Mouse (Mus musculus) embryonic facial prominence, embryonic 14.5 days (tissue): Measurements from ENCODE around the gene Amz2. TPM values are rescaled to one million over a fixed set of nuclear protein-coding genes. Genes with fewer than 3 reads are reported as not detected.
"Not testable (repeated sequence)": the region's sequence is repeated elsewhere in the genome, so short reads cannot be mapped to it uniquely, and the experiment has no call there.

Experiments used
- ATAC-seq: fragments of 200-750 bp; cut with Nextera tagmentation; 2 replicates; pipeline ENCODE4 v1.8.0; 2017; ENCODE audit warnings: low read depth, moderate number of reproducible peaks, moderate TSS enrichment
- DNase-seq: peaks from one replicate; pipeline ENCODE4 v3.0.0-alpha.2; 2015; ENCODE audit warnings: low spot score
- H3K27ac ChIP-seq: fragments of 300-500 bp; sonication (generic); replicated peaks from 2 replicates; pipeline ENCODE4 v1.5.1; 2014; ENCODE audit warnings: low read depth, mild to moderate bottlenecking, low read length, moderate library complexity
- H3K27me3 ChIP-seq: fragments of 300-500 bp; sonication (generic); replicated peaks from 2 replicates; pipeline ENCODE4 v1.6.1; 2014; ENCODE audit warnings: low read length; ENCODE audit not compliant: control insufficient read depth, insufficient read depth
- H3K36me3 ChIP-seq: fragments of 300-500 bp; sonication (generic); 2 replicates; pipeline ENCODE4 v1.6.1; 2014; ENCODE audit warnings: low read length, mixed read lengths; ENCODE audit not compliant: control insufficient read depth, insufficient read depth
- H3K4me1 ChIP-seq: fragments of 300-500 bp; sonication (generic); 2 replicates; pipeline ENCODE4 v1.6.1; 2014; ENCODE audit warnings: antibody characterized with exemption, low read length; ENCODE audit not compliant: control insufficient read depth, insufficient read depth
- H3K4me2 ChIP-seq: fragments of 300-500 bp; sonication (generic); 2 replicates; pipeline ENCODE4 v1.6.1; 2014; ENCODE audit warnings: low read depth, mild to moderate bottlenecking, low read length, moderate library complexity, mixed read lengths
- H3K4me3 ChIP-seq: fragments of 300-500 bp; sonication (generic); 2 replicates; pipeline ENCODE4 v1.5.1; 2014; ENCODE audit warnings: low read depth, mild to moderate bottlenecking, low read length
- H3K9ac ChIP-seq: fragments of 300-500 bp; sonication (generic); 2 replicates; pipeline ENCODE4 v1.6.1; 2014; ENCODE audit warnings: low read depth, mild to moderate bottlenecking, low read length, moderate library complexity, mixed read lengths
- H3K9me3 ChIP-seq: fragments of 300-500 bp; sonication (generic); 2 replicates; pipeline ENCODE4 v1.6.1; 2016; ENCODE audit warnings: low read length; ENCODE audit not compliant: control insufficient read depth
- WGBS: fragments of 180-500 bp; shearing (Covaris S2); extraction: QIAGEN DNeasy Blood & Tissue Kit; methylation state at CpG from one replicate; pipeline ENCODE4 v1.1.7; 2014; 5-methylcytosine and 5-hydroxymethylcytosine counted together
- polyA plus RNA-seq: library from polyadenylated mRNA; unstranded; fragments of >200 nt; fragmentation: Nextera tagmentation; extraction: Ambion mirVana; gene quantifications from 2 replicates; pipeline ENCODE4 v1.2.1, GENCODE M21; 2014

Gene Amz2
- polyA plus RNA-seq, 1 experiment from 2014 or later: 39.3 TPM

DNA sequence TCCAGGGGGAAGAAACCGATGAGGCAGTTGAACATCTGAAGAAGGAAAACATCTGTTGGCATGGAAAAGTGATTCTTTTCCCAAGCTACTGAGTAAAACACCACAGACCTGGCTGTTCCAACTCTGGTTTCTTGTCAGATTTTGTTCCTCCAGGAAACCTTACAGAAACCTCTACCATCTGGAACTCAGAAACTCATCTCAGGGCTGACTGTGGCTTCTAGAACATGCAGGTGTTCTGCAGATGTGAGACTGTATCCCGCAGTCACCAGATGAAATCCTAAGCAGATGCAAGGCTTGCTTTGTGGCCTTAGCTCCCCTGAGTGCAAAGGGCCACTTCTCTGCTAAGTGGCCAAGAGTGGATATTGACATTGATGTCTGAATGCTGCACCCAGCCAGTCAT, 64.0 kb downstream of the Amz2 start:
- no peak for ATAC-seq

DNA sequence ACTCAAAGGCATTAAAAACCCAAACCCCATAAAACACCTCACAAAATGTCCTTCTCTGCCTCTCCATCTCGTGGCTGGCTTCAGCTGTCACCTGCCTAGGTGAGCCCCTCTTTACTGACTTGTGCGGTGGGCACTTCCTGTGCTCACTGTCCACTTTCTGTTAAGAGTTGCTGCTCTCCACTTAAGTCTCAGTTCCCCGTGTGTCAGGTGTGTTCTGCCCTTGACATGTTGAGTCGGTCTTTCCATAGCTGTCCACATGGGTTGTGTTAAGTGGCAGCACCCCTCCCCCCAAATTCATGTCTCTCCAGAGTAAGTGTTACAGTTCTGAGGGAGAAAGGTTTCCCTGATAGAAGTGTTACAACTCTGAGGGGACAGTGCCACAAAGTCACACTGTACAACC, 66.1 kb downstream of the Amz2 start:
- Histone ChIP-seq H3K36me3 (no peaks in the 10 kb centered on the region), H3K9ac (no peak overlapping the region), H3K4me2 (no peak overlapping the region), H3K27me3 (no peaks in the 10 kb centered on the region), H3K4me3 (no peak overlapping the region), H3K27ac (no peak overlapping the region), H3K9me3 (no peaks in the 10 kb centered on the region), H3K4me1 (no peaks in the 10 kb centered on the region)
- ATAC-seq: no peak
- no peak for DNase-seq
- 80% methylated on average over 4 of the region's 4 CpGs for WGBS

More for the DNA sequence above, 64.0 kb downstream of the Amz2 start:
- DNase-seq: peak; percentile 20
- no peak overlapping the region for H3K4me3 ChIP-seq
- H3K27ac ChIP-seq: no peak overlapping the region
- no peak overlapping the region for H3K4me2 ChIP-seq
- H3K9me3 ChIP-seq: no peaks in the 10 kb centered on the region
- WGBS: 44% methylated on average over 2 of the region's 2 CpGs
- no peak overlapping the region for H3K9ac ChIP-seq
- no peaks in the 10 kb centered on the region for H3K27me3 ChIP-seq
- H3K4me1 ChIP-seq: no peaks in the 10 kb centered on the region
- H3K36me3 ChIP-seq: no peaks in the 10 kb centered on the region

DNA sequence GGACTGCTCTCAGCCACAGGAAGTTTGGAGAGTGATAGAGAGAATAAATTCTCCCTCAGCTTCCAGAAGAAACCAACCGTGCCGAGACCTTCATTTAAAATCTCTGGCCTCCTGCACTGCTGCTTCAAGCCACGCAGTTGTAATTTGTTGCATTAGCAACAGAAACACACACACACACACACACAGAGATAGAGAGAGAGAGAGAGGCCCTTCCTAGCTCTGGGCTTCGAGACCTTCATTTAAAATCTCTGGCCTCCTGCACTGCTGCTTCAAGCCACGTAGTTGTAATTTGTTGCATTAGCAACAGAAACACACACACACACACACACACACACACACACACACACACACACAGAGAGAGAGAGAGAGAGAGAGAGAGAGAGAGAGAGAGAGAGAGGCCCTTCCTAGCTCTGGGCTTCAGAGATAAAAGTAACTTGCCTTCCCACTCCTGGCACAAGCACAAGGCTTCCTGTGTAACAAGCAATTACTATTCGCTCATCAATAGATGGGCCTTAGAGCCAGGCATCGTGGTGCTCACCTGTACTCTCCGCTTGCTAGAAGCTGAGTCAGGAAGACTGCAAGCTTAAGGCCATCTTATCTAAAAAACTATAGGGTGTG, 67.2 kb downstream of the Amz2 start:
- ATAC-seq, H3K36me3 ChIP-seq, DNase-seq, H3K27me3 ChIP-seq, H3K4me3 ChIP-seq, H3K4me1 ChIP-seq, H3K4me2 ChIP-seq, H3K9me3 ChIP-seq, H3K9ac ChIP-seq, H3K27ac ChIP-seq: not testable (repeated sequence)
- 74% methylated on average over 8 of the region's 8 CpGs for WGBS

DNA sequence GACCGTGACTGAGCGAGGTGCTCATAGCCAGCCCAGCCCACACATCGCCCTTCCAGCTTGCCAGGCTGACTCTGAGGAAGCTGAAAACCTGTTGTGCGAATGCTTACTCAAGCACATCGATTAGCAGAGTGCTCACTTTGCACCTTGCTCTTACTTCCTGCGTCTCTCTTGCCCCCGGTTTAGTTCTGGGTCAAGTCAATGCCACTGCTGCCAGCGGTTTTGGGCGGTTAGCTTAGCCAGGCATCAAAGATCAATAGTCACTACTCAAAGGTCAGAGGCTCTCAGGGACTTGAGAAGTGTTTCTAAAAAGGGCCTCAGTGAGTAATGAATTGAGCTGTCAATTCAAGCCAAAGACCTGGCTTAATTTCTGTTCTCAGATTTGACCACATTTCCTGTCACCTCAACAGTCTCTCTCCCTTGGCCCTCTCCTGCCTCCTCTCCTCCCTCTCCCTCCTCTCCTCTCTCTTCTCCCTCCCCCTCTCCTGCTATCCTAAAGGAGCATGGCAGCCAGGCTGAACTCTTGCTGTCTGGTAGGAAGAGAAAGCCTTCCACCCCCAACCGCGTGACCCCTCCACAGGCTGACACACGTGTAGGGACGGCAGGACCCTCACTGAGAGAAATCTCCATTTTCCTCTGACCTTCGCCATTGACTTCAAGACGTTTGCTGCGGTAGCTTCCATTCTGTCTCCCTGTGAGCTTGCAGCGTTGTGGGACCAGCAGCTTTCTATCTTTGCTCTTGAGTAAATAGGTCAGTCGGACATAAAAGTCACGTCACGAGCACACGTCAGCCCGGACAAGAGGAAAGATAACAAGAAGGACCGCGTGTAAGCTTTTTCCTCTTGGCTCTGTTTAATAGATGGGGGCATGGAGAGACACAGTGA, 69.4 kb downstream of the Amz2 start:
- 74% methylated on average over 24 of the region's 24 CpGs for WGBS
- Histone ChIP-seq H3K36me3 (no peaks in the 10 kb centered on the region), H3K4me2 (no peak overlapping the region), H3K4me3 (no peak overlapping the region), H3K4me1 (no peaks in the 10 kb centered on the region; the same call in 1 of the 2 replicates), H3K27ac (no peak overlapping the region), H3K27me3 (no peaks in the 10 kb centered on the region), H3K9ac (no peak overlapping the region), H3K9me3 (no peaks in the 10 kb centered on the region)
- DNase-seq: no peak
- no peak for ATAC-seq

DNA sequence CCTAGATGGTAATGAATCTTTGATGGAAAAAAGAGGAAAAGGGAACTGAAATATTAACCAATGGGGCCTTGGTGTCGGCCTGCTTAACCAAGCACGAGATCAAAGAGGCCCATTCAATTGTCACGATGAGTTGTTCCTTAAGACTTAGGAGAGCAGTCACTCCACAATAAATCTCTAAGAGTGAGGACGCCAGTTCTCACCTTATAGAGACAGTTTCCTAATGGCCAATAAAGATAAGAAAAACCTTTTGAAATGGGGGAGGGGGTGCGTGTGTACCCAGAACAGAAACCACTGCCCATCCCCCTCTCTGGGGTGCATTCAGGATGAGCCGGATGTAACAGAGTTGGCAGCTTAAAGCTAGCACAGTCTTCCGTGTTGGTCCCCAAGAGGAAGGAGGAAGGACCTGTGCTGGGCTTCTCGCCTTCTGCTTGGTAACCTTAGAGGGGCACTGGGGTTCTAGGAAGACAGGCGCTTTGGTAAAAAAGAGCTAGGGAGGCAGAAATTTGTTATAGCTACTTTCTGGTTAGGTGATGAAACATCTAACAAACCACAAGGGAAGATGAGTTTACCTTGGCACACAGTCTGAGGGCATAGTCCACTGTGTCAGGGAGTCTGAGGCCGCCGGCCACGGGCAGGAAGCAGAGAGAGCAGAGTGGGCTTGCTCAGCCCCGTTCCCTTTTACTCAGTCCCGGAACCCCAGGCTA, 70.2 kb downstream of the Amz2 start:
- Histone ChIP-seq H3K4me1 (no peaks in the 10 kb centered on the region; the same call in 1 of the 2 replicates), H3K4me2 (no peak overlapping the region)

DNA sequence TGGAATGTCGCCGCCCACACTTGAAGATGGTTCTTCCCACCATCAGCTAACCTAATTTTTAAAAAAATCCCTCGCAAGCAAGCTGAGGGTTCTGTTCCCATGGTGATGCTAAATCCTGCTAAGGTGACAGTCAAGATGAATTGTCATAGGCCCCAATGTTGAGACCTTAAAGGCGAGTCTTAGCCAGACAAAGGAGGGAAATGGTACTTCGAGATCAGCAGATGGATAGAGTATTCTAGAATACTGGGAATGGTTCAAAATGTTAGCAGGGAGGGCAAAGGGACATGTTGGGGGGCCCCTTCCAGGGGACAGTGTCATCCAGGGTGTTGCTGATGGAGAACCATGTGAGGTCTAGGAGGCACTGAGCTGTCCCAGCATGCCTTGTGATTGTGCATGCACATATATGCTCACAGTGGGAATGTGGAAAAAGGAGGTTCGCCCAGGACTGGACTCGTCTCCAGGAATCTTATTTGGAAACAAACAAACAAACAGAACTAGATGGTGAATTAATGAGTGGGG, 70.8 kb downstream of the Amz2 start:
- Histone ChIP-seq H3K4me1 (no peaks in the 10 kb centered on the region; the same call in 1 of the 2 replicates), H3K4me2 (no peak overlapping the region), H3K27ac (no peak overlapping the region), H3K4me3 (no peak overlapping the region), H3K9ac (no peak overlapping the region), H3K36me3 (no peaks in the 10 kb centered on the region), H3K9me3 (no peaks in the 10 kb centered on the region), H3K27me3 (no peaks in the 10 kb centered on the region)
- 77% methylated on average over 7 of the region's 7 CpGs for WGBS
- ATAC-seq (no peak), DNase-seq (no peak)

More for the DNA sequence above, 70.2 kb downstream of the Amz2 start:
- no peak for DNase-seq
- Histone ChIP-seq H3K4me3 (no peak overlapping the region), H3K9me3 (no peaks in the 10 kb centered on the region), H3K9ac (no peak overlapping the region), H3K27me3 (no peaks in the 10 kb centered on the region), H3K27ac (no peak overlapping the region), H3K36me3 (no peaks in the 10 kb centered on the region)
- ATAC-seq: peak; percentile 50; the same call in 1 of the 2 replicates
- WGBS: 69% methylated on average over 14 of the region's 14 CpGs

DNA sequence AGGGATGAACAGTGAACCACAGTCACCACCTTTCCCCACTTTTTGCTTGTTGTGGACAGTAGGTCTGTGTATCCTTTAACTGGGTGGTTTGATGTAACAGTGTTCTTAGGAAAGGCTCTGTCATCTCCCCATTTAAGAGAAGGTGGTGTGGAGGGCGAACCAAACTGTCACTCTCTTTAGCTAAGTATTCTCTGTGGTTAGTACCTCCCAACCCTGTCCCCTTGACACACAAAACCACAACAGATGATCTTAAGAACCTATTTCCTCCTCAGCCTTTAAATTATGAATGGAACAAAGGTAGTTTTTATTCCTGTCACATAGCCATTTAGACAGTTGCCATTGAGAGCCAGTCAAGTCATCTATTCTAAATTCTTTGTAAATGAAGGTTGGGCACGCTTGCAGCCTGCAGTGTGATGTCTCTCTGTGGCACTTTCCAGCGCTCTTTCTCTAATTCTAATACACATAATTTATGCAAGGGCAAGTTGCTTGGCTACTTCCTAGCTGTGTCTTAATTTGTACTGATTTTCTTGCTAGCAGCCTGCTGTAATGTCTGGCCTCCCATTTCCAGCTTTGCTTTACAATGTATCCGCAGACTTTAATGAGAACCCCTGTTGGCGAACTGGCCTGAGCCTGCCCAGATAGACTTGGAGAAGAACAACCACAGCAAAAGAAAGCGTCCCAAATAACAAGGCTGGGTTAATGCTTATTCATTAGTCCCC, 71.4 kb downstream of the Amz2 start:
- Histone ChIP-seq H3K9me3 (no peaks in the 10 kb centered on the region), H3K4me3 (no peak overlapping the region), H3K4me1 (no peaks in the 10 kb centered on the region; the same call in 1 of the 2 replicates), H3K27ac (no peak overlapping the region), H3K9ac (no peak overlapping the region), H3K4me2 (no peak overlapping the region), H3K36me3 (no peaks in the 10 kb centered on the region), H3K27me3 (no peaks in the 10 kb centered on the region)
- ATAC-seq (no peak), DNase-seq (no peak)
- 78% methylated on average over 6 of the region's 6 CpGs for WGBS

DNA sequence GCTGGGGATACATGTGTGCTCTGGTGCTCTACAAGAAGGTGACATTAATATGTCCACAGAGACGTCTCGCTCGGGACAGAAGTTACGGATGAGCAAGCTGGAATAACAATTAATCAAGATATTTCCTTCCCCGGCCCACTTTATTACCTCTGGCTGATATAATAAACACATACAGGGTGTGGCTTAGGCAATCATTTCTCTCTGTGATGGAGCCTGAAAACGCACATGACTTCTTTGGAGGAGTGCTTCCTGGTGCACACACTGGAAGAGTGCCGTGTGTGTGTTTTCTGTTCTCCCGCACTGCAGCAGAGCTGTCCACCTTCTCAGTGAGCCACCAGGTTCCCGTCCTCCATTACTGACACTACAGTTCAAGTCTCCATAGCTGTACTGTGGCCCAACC, 72.2 kb downstream of the Amz2 start:
- no peaks in the 10 kb centered on the region for H3K36me3 ChIP-seq
- H3K27me3 ChIP-seq: no peaks in the 10 kb centered on the region
- no peak overlapping the region for H3K4me3 ChIP-seq
- ATAC-seq: no peak
- no peak overlapping the region for H3K4me2 ChIP-seq
- H3K9ac ChIP-seq: no peak overlapping the region
- no peak for DNase-seq
- no peak overlapping the region for H3K27ac ChIP-seq
- H3K9me3 ChIP-seq: no peaks in the 10 kb centered on the region
- 67% methylated on average over 9 of the region's 9 CpGs for WGBS
- H3K4me1 ChIP-seq: no peaks in the 10 kb centered on the region; the same call in 1 of the 2 replicates
